Mouse (Mus musculus) kidney, embryonic 14.5 days (tissue): ENCODE measurements around the gene Zfp219. TPM values are rescaled to one million over a fixed set of nuclear protein-coding genes. Genes with fewer than 3 reads are reported as not detected.

ENCODE experiments used
- ATAC-seq: fragments of 200-750 bp; cut with Nextera tagmentation; 2 replicates; pipeline ENCODE4 v1.8.0; 2017; ENCODE audit warnings: moderate number of reproducible peaks, mild to moderate bottlenecking, moderate TSS enrichment, moderate library complexity; ENCODE audit not compliant: low FRiP score, low TSS enrichment
- H3K27ac ChIP-seq: fragments of 300-500 bp; sonication (generic); 2 replicates; pipeline ENCODE4 v1.5.1; 2014; ENCODE audit warnings: low read depth, mild to moderate bottlenecking, low read length, moderate library complexity, mixed read lengths
- H3K27me3 ChIP-seq: fragments of 300-500 bp; sonication (generic); 2 replicates; pipeline ENCODE4 v1.6.1; 2014; ENCODE audit warnings: mild to moderate bottlenecking, low read length; ENCODE audit not compliant: control insufficient read depth, insufficient read depth
- H3K36me3 ChIP-seq: fragments of 300-500 bp; sonication (generic); 2 replicates; pipeline ENCODE4 v1.6.1; 2014; ENCODE audit warnings: low read length, mixed read lengths; ENCODE audit not compliant: control insufficient read depth, insufficient read depth
- H3K4me1 ChIP-seq: fragments of 300-500 bp; sonication (generic); 2 replicates; pipeline ENCODE4 v1.6.1; 2014; ENCODE audit warnings: low read length, mixed read lengths; ENCODE audit not compliant: control insufficient read depth, insufficient read depth
- H3K4me2 ChIP-seq: fragments of 300-500 bp; sonication (generic); replicated peaks from 2 replicates; pipeline ENCODE4 v1.6.1; 2014; ENCODE audit warnings: low read depth, mild to moderate bottlenecking, low read length
- H3K4me3 ChIP-seq: fragments of 300-500 bp; sonication (generic); 2 replicates; pipeline ENCODE4 v1.5.1; 2014; ENCODE audit warnings: mild to moderate bottlenecking, low read length
- H3K9ac ChIP-seq: fragments of 300-500 bp; sonication (generic); 2 replicates; pipeline ENCODE4 v1.6.1; 2014; ENCODE audit warnings: low read depth, mild to moderate bottlenecking, low read length, moderate library complexity
- H3K9me3 ChIP-seq: fragments of 300-500 bp; sonication (generic); 2 replicates; pipeline ENCODE4 v1.6.1; 2016; ENCODE audit warnings: low read length; ENCODE audit not compliant: control insufficient read depth
- WGBS: fragments of 180-500 bp; shearing (Covaris S2); extraction: QIAGEN DNeasy Blood & Tissue Kit; methylation state at CpG from one replicate; pipeline ENCODE4 v1.1.7; 2014; 5-methylcytosine and 5-hydroxymethylcytosine counted together
- polyA plus RNA-seq: library from polyadenylated mRNA; unstranded; fragments of >200 nt; fragmentation: Nextera tagmentation; extraction: Ambion mirVana; gene quantifications from 2 replicates; pipeline ENCODE4 v1.2.1, GENCODE M21; 2014

Zfp219 gene
- polyA plus RNA-seq, 1 experiment from 2014 or later: 45.5 TPM

DNA sequence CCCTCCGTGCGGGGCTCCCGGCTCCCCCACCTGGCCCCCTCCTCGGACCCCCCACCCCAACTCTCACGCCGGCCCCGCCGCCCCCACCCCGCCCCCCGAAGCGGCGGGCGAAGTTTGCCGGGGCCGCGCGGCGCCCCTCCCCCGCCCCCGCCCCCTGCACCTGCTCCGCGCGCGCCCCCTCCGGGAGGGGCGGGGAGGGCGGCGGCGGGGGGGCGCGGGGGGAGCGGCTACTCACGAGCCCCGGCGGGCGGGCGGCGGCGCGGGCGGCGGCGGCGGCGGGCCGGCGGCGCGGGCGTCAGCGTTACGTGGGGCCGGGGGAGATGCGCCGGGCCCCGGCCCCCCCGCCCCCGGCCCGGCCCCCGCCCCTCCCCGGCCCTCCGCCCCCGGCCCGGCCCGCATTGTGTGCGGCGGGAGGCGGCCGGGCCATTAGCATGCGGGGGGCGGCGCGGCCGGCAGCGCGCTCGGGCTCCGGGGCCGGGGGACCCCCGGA, 6.2 kb downstream of the Zfp219 start:
- peak overlapping the region; percentile 52 for H3K4me2 ChIP-seq

DNA sequence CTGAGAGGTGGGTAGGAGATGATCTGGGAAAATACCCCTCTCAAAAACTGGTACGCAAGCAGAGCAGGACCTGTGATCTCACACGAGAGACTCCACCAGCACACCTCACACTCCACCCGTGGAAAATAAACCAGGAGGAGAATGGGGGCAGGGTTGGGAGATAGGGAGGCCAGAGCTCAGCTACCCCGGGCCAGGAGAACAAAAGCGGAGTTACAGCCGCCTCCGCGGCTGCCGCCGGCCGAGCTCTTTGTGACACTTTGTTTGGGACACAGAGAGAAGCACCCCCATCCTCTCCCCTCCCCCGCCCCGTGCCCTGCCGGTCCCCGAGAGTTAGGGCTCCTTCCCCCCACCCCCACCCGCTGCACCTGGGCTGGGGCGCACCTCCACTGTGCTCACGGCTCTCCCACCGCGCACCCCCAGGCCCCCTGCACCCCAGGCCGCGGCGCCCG, 6.7 kb downstream of the Zfp219 start:
- H3K27ac ChIP-seq: peak overlapping the region; percentile 94
- no peaks in the 10 kb centered on the region for H3K9me3 ChIP-seq
- H3K27me3 ChIP-seq: no peaks in the 10 kb centered on the region
- peak overlapping the region; percentile 71 for H3K4me3 ChIP-seq
- peaks cover 67% of the 10 kb centered on the region for H3K4me1 ChIP-seq
- peaks cover 7% of the 10 kb centered on the region; the same call in 1 of the 2 replicates for H3K36me3 ChIP-seq
- ATAC-seq: peak; percentile 24
- peak overlapping the region; percentile 93 for H3K9ac ChIP-seq
- WGBS: 2% methylated on average over 14 of the region's 24 CpGs
- H3K4me2 ChIP-seq: peak overlapping the region; percentile 52

More for the DNA sequence above, 6.2 kb downstream of the Zfp219 start:
- Histone ChIP-seq H3K27ac (peak overlapping the region; percentile 94), H3K27me3 (no peaks in the 10 kb centered on the region), H3K4me3 (peak overlapping the region; percentile 71), H3K9ac (peak overlapping the region; percentile 93), H3K9me3 (no peaks in the 10 kb centered on the region), H3K4me1 (peaks cover 65% of the 10 kb centered on the region), H3K36me3 (peaks cover 3% of the 10 kb centered on the region; the same call in 1 of the 2 replicates)
- WGBS: under 1% methylated on average over 21 of the region's 80 CpGs
- ATAC-seq: peak; percentile 14

DNA sequence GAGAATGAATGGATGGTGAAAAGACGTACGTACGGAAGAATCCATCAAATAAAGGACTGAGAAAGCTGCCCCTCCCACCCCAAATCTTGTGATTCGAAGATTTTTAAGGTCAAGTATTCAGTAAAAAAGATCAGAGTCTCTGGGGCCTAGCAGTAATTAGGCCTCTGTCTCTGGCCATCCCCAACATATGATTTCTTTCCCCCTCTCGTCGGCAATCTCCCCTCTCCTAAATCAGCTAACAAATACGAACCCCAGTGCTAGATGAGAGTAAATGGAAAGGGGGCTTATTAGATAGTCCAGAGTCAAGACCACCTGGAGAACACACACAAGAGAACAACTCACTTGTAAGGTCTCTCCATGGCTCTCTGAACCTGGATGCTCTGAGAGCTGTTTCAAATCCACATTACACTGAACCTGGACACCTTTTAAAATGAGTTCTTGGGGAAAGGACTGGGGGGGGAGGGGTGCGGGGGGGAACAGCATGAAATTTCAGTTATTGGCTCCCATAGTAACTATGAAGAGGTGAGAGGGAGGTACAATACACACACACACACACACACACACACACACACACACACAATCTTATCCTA, 7.4 kb downstream of the Zfp219 start:
- 57% methylated on average over 8 of the region's 8 CpGs for WGBS
- Histone ChIP-seq H3K27ac (peak overlapping the region; percentile 94), H3K9me3 (no peaks in the 10 kb centered on the region), H3K4me2 (peak overlapping the region; percentile 52), H3K4me1 (peaks cover 66% of the 10 kb centered on the region), H3K36me3 (peaks cover 13% of the 10 kb centered on the region), H3K27me3 (no peaks in the 10 kb centered on the region), H3K4me3 (peak overlapping the region; percentile 71), H3K9ac (peak overlapping the region; percentile 93; the same call in 1 of the 2 replicates)
- no peak for ATAC-seq

DNA sequence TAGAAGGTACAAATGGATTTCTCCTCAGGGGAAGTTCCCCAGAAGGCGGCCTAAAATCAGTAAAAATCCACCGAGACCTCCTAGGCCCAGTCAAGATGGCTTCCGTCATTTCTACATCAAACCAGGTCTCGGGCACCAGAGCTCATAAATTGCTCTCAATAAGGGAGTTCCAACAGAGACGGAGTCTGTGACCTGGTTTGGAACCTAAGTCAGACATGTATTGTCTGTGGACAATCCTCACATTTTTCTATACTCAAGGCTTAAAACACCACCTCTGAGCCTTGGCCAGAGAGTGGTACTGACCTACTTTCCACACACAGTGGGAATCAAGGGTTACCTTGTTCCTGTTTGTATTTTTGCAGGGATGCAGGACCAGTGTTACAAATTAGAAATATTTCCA, 8.0 kb downstream of the Zfp219 start:
- Histone ChIP-seq H3K9ac (0 out of 2 replicates have a peak overlapping the region, but pooled peaks have one; percentile 93), H3K27me3 (no peaks in the 10 kb centered on the region), H3K4me3 (no peak overlapping the region; the same call in 1 of the 2 replicates), H3K4me1 (peaks cover 67% of the 10 kb centered on the region), H3K4me2 (peak overlapping the region; percentile 52; the same call in 1 of the 2 replicates), H3K27ac (no peak overlapping the region), H3K9me3 (no peaks in the 10 kb centered on the region), H3K36me3 (peaks cover 15% of the 10 kb centered on the region)
- no peak for ATAC-seq
- 62% methylated on average over 5 of the region's 5 CpGs for WGBS

DNA sequence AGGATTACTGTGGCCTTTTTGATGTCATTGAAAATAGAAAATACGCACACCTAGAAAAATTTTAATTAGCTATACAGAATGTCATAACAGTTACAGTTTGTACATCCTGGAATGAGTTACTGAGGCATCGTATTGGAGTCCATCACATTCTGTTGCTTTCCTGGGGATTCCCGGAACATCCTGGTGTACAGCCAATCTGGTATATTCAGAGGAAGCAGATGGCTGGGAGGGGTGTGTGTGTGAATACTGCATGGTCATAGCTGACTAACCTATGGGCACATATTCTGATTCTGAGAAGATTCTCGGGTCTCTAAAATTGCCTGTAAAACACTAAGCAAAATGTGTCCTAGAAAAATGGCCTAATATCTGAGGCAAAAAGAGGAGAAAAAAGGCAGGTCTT, 8.4 kb downstream of the Zfp219 start:
- no peak overlapping the region for H3K27ac ChIP-seq

DNA sequence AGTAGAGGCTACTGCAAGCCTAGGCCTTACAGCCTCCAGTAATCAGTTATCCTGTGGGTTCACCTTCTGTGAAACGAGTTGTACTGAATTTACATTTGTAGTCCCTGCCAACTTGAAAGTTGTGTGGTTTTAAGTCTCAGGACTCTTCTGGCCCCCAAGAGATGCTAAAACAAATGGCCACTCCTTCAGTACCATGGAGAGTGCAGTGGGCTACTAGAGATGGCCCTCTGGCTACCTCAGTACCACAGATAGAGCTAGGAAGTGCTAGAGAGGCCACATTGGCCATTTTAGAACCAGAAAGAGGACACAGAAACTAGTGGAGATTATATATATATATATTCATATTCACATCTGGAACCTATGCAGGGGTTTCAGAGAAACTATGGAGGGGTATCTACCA, 8.8 kb downstream of the Zfp219 start:
- no peak overlapping the region for H3K9ac ChIP-seq
- H3K9me3 ChIP-seq: no peaks in the 10 kb centered on the region
- no peak overlapping the region for H3K4me3 ChIP-seq
- H3K27ac ChIP-seq: peak overlapping the region; percentile 82; the same call in 1 of the 2 replicates
- peaks cover 23% of the 10 kb centered on the region for H3K36me3 ChIP-seq
- ATAC-seq: no peak
- 36% methylated on average over 1 of the region's 1 CpGs for WGBS
- peaks cover 61% of the 10 kb centered on the region for H3K4me1 ChIP-seq
- no peak overlapping the region for H3K4me2 ChIP-seq
- H3K27me3 ChIP-seq: no peaks in the 10 kb centered on the region

More for the DNA sequence above, 8.4 kb downstream of the Zfp219 start:
- peaks cover 65% of the 10 kb centered on the region for H3K4me1 ChIP-seq
- no peaks in the 10 kb centered on the region for H3K27me3 ChIP-seq
- no peak overlapping the region for H3K9ac ChIP-seq
- no peak overlapping the region for H3K4me3 ChIP-seq
- no peaks in the 10 kb centered on the region for H3K9me3 ChIP-seq
- H3K36me3 ChIP-seq: peaks cover 19% of the 10 kb centered on the region
- 79% methylated on average over 4 of the region's 4 CpGs for WGBS
- ATAC-seq: no peak
- H3K4me2 ChIP-seq: no peak overlapping the region

DNA sequence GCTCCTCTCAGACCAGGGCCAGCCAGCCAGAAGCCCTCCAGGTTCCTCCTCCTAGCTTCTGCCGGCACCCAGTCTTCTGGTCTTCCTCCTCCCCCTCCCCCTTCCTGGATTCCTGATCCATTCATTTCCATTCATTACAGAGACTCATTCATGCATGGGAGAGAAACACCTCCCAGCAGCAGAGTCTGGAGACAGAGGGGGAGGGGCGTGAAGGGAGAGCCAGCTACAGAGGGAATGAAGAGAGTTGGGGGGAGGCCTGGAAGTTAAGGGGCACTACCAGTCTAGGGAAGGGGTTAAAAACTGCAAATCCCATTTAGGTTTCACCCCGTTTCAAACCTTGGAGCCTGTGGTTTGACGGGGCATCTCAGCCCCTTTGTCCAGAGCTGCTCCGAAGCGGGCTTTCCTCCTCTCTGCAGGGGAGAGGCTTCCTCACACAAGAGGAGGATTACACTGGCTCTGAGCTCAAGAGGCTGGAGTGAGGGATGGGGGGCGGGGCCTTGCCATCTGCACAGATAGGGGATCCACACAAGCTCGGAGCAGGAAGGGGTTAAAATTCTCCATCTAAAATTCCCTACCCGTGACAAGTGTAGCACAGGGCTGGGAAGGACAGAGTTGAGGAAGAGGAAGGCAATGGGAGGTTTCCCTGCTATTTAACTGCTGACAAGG, 10.0 kb downstream of the Zfp219 start:
- 4% methylated on average over 9 of the region's 9 CpGs for WGBS
- peak overlapping the region; percentile 25 for H3K4me3 ChIP-seq
- H3K27me3 ChIP-seq: no peaks in the 10 kb centered on the region
- H3K9me3 ChIP-seq: no peaks in the 10 kb centered on the region
- H3K36me3 ChIP-seq: peaks cover 34% of the 10 kb centered on the region
- peak overlapping the region; percentile 36; the same call in 1 of the 2 replicates for H3K9ac ChIP-seq
- peak overlapping the region; percentile 36 for H3K4me2 ChIP-seq
- ATAC-seq: peak; percentile 71
- H3K27ac ChIP-seq: peak overlapping the region; percentile 82
- H3K4me1 ChIP-seq: peaks cover 50% of the 10 kb centered on the region

DNA sequence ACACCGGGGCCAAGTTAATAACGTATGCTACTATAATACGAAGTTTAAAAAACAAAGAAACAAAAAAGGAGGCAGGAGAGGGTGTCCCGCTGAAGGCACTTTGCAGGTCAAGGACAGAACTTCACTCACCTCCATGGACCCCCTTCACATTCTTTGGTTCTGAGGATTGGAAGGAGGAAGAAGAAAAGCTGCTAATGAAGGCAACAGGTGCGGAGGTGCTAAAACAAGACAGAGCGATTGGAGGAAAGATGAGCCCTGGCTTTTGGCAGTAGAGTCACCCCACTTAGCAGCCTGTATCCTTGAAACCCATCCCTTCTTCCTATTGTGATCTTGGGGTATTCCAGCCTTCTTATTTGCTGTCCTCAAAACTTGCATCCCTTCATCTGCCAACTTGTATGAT, 10.7 kb downstream of the Zfp219 start:
- 62% methylated on average over 6 of the region's 6 CpGs for whole genome bisulfite sequencing
- peaks cover 46% of the 10 kb centered on the region for H3K4me1 ChIP-seq
- no peaks in the 10 kb centered on the region for H3K9me3 ChIP-seq
- H3K36me3 ChIP-seq: peaks cover 41% of the 10 kb centered on the region
- no peak for ATAC-seq
- H3K27me3 ChIP-seq: no peaks in the 10 kb centered on the region
- H3K27ac ChIP-seq: peak overlapping the region; percentile 82; the same call in 1 of the 2 replicates
- peak overlapping the region; percentile 36 for H3K4me2 ChIP-seq
- H3K9ac ChIP-seq: peak overlapping the region; percentile 36; the same call in 1 of the 2 replicates
- peak overlapping the region; percentile 25 for H3K4me3 ChIP-seq

DNA sequence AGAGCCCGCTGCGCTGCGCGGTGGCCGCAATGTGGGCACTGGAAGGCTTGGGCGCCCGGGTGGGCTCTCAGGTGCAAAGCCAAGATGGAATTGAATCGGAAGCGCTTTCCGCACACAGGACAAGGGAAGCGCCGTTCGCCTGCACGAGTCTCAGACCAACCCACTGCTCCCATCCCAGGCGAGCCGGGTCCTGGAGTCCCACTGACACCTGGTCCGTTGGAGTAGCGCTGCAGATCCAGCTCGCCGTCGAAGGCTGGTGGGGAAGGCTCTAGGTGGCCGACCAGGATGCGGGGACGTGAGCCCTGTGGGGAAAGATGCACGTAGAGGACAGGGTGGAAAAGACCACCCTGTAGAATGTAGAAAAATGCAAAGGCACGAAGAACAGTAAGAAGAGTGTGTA, 11.2 kb downstream of the Zfp219 start:
- WGBS: 61% methylated on average over 26 of the region's 26 CpGs
- peaks cover 46% of the 10 kb centered on the region for H3K4me1 ChIP-seq
- H3K36me3 ChIP-seq: peaks cover 46% of the 10 kb centered on the region
- 0 out of 2 replicates have a peak overlapping the region, but pooled peaks have one; percentile 36 for H3K9ac ChIP-seq
- no peaks in the 10 kb centered on the region for H3K9me3 ChIP-seq
- H3K27ac ChIP-seq: no peak overlapping the region; the same call in 1 of the 2 replicates
- no peaks in the 10 kb centered on the region for H3K27me3 ChIP-seq
- H3K4me3 ChIP-seq: no peak overlapping the region
- ATAC-seq: no peak
- peak overlapping the region; percentile 8; the same call in 1 of the 2 replicates for H3K4me2 ChIP-seq
